Mouse (Mus musculus): ENCODE measurements at regions not wholly inside any gene's neighbourhood (a gene's known extent, or its start where the extent isn't known, plus 50 kb on each side); places are given as distances from the start of the nearest gene placed in this dataset.

GRCm38 (mm10) chr6:118320021-118320525 is 99.2 kb downstream of the Bms1 start:
- ATAC-seq (no peak), DNase-seq (ENCODE audit: low spot score) (no peak)
- no peak overlapping the region for H3K27ac ChIP-seq (ENCODE audit: low read length)
- no peaks in the 10 kb centered on the region for H3K27me3 ChIP-seq (replicated peaks; ENCODE audit: insufficient read depth, low read length)
- H3K4me1 ChIP-seq (ENCODE audit: insufficient read depth, low read depth, low read length): no peaks in the 10 kb centered on the region
- no peaks in the 10 kb centered on the region for H3K36me3 ChIP-seq (ENCODE audit: insufficient read depth, low read length)
- no peak overlapping the region for H3K4me3 ChIP-seq (ENCODE audit: low read depth, low read length)
- no peaks in the 10 kb centered on the region for H3K9me3 ChIP-seq (ENCODE audit: low read length)
- H3K4me2 ChIP-seq (replicated peaks; ENCODE audit: low read depth, low read length): no peak overlapping the region
- 82% methylated on average over 7 of the region's 7 CpGs for WGBS
- no peak for TF ChIP-seq CTCF (IDR thresholded peaks at IDR 0.05)
- TF ChIP-seq EP300 (IDR thresholded peaks at IDR 0.05): no peak
- H3K9ac ChIP-seq (replicated peaks; ENCODE audit: low read depth): no peak overlapping the region

GRCm38 (mm10) chr6:118315881-118316280 is 103.4 kb downstream of the Bms1 start:
- no peak for ATAC-seq
- Histone ChIP-seq H3K27me3 (replicated peaks; ENCODE audit: insufficient read depth, low read length) (no peaks in the 10 kb centered on the region), H3K36me3 (ENCODE audit: insufficient read depth, low read length) (no peaks in the 10 kb centered on the region), H3K4me3 (ENCODE audit: low read depth, low read length) (no peak overlapping the region), H3K9me3 (ENCODE audit: low read length) (no peaks in the 10 kb centered on the region), H3K9ac (replicated peaks; ENCODE audit: low read depth) (no peak overlapping the region), H3K4me1 (ENCODE audit: insufficient read depth, low read depth, low read length) (no peaks in the 10 kb centered on the region), H3K27ac (ENCODE audit: low read length) (no peak overlapping the region), H3K4me2 (replicated peaks; ENCODE audit: low read depth, low read length) (no peak overlapping the region)
- no peak for DNase-seq (ENCODE audit: low spot score)
- TF ChIP-seq EP300 (IDR thresholded peaks at IDR 0.05) (no peak), CTCF (IDR thresholded peaks at IDR 0.05) (no peak)
- WGBS: 88% methylated on average over 6 of the region's 6 CpGs

GRCm38 (mm10) chr6:118314941-118315687 is 104.2 kb downstream of the Bms1 start:
- DNase-seq (ENCODE audit: low spot score): no peak

GRCm38 (mm10) chr6:118311081-118311480 is 108.2 kb downstream of the Bms1 start:
- no peak for TF ChIP-seq EP300 (IDR thresholded peaks at IDR 0.05)
- TF ChIP-seq CTCF (IDR thresholded peaks at IDR 0.05): no peak
- H3K4me1 ChIP-seq (ENCODE audit: insufficient read depth, low read depth, low read length): no peaks in the 10 kb centered on the region

More at GRCm38 (mm10) chr6:118314941-118315687, 104.2 kb downstream of the Bms1 start:
- H3K4me2 ChIP-seq (replicated peaks; ENCODE audit: low read depth, low read length): no peak overlapping the region
- no peaks in the 10 kb centered on the region for H3K36me3 ChIP-seq (ENCODE audit: insufficient read depth, low read length)
- 40% methylated on average over 13 of the region's 13 CpGs for WGBS
- no peak overlapping the region for H3K27ac ChIP-seq (ENCODE audit: low read length)
- no peak for TF ChIP-seq EP300 (IDR thresholded peaks at IDR 0.05)
- TF ChIP-seq CTCF (IDR thresholded peaks at IDR 0.05): no peak
- no peaks in the 10 kb centered on the region for H3K27me3 ChIP-seq (replicated peaks; ENCODE audit: insufficient read depth, low read length)
- no peak for ATAC-seq
- H3K4me3 ChIP-seq (ENCODE audit: low read depth, low read length): no peak overlapping the region
- no peaks in the 10 kb centered on the region for H3K4me1 ChIP-seq (ENCODE audit: insufficient read depth, low read depth, low read length)
- H3K9ac ChIP-seq (replicated peaks; ENCODE audit: low read depth): no peak overlapping the region
- no peaks in the 10 kb centered on the region for H3K9me3 ChIP-seq (ENCODE audit: low read length)

GRCm38 (mm10) chr6:118309923-118310322 is 109.4 kb downstream of the Bms1 start:
- Histone ChIP-seq H3K4me1 (ENCODE audit: insufficient read depth, low read depth, low read length) (no peaks in the 10 kb centered on the region), H3K9ac (replicated peaks; ENCODE audit: low read depth) (no peak overlapping the region), H3K27me3 (replicated peaks; ENCODE audit: insufficient read depth, low read length) (no peaks in the 10 kb centered on the region), H3K36me3 (ENCODE audit: insufficient read depth, low read length) (no peaks in the 10 kb centered on the region), H3K9me3 (ENCODE audit: low read length) (no peaks in the 10 kb centered on the region), H3K4me3 (ENCODE audit: low read depth, low read length) (no peak overlapping the region), H3K4me2 (replicated peaks; ENCODE audit: low read depth, low read length) (no peak overlapping the region), H3K27ac (ENCODE audit: low read length) (no peak overlapping the region)
- WGBS: 67% methylated on average over 2 of the region's 2 CpGs
- DNase-seq (ENCODE audit: low spot score) (no peak), ATAC-seq (no peak)
- TF ChIP-seq EP300 (IDR thresholded peaks at IDR 0.05): no peak
- no peak for TF ChIP-seq CTCF (IDR thresholded peaks at IDR 0.05)

More at GRCm38 (mm10) chr6:118311081-118311480, 108.2 kb downstream of the Bms1 start:
- WGBS: 72% methylated on average over 9 of the region's 9 CpGs
- Histone ChIP-seq H3K27me3 (replicated peaks; ENCODE audit: insufficient read depth, low read length) (no peaks in the 10 kb centered on the region), H3K36me3 (ENCODE audit: insufficient read depth, low read length) (no peaks in the 10 kb centered on the region), H3K9ac (replicated peaks; ENCODE audit: low read depth) (no peak overlapping the region), H3K4me2 (replicated peaks; ENCODE audit: low read depth, low read length) (no peak overlapping the region), H3K27ac (ENCODE audit: low read length) (no peak overlapping the region), H3K9me3 (ENCODE audit: low read length) (no peaks in the 10 kb centered on the region), H3K4me3 (ENCODE audit: low read depth, low read length) (no peak overlapping the region)
- ATAC-seq (no peak), DNase-seq (ENCODE audit: low spot score) (no peak)

- Histone ChIP-seq H3K9me3 (ENCODE audit: low read length) (no peaks in the 10 kb centered on the region), H3K9ac (replicated peaks; ENCODE audit: low read depth) (no peak overlapping the region), H3K4me3 (ENCODE audit: low read depth, low read length) (no peak overlapping the region), H3K4me2 (replicated peaks; ENCODE audit: low read depth, low read length) (no peak overlapping the region), H3K27me3 (replicated peaks; ENCODE audit: insufficient read depth, low read length) (no peaks in the 10 kb centered on the region), H3K36me3 (ENCODE audit: insufficient read depth, low read length) (no peaks in the 10 kb centered on the region), H3K4me1 (ENCODE audit: insufficient read depth, low read depth, low read length) (no peaks in the 10 kb centered on the region), H3K27ac (ENCODE audit: low read length) (no peak overlapping the region)
- TF ChIP-seq EP300 (IDR thresholded peaks at IDR 0.05) (no peak), CTCF (IDR thresholded peaks at IDR 0.05) (no peak)
- ATAC-seq (no peak), DNase-seq (ENCODE audit: low spot score) (no peak)
- WGBS: 62% methylated on average over 3 of the region's 3 CpGs
Observed at GRCm38 (mm10) chr6:118308586-118308985, 110.7 kb downstream of the Bms1 start.

Data from lung, postnatal 0 days (tissue).